Mouse (Mus musculus) inflammation-experienced regulatory T-cells, adult 6 months (primary cell): ENCODE measurements around the gene Ptger1. TPM values are rescaled to one million over a fixed set of nuclear protein-coding genes. Genes with fewer than 3 reads are reported as not detected.

Experiments used
- ATAC-seq: one replicate; pipeline ENCODE4 v1.8.0; 2017
- polyA plus RNA-seq, 3 experiments: library from polyadenylated mRNA; unstranded; fragments of 100-300 nt; shearing (Covaris generic); gene quantifications; one replicate each; pipeline ENCODE4 v1.2.1; 2017

The Ptger1 gene
- polyA plus RNA-seq: 1 to 10 TPM in 2 of 3 experiments, under 1 TPM in 1; 0.60 to 1.2 (median 1.1) TPM

DNA sequence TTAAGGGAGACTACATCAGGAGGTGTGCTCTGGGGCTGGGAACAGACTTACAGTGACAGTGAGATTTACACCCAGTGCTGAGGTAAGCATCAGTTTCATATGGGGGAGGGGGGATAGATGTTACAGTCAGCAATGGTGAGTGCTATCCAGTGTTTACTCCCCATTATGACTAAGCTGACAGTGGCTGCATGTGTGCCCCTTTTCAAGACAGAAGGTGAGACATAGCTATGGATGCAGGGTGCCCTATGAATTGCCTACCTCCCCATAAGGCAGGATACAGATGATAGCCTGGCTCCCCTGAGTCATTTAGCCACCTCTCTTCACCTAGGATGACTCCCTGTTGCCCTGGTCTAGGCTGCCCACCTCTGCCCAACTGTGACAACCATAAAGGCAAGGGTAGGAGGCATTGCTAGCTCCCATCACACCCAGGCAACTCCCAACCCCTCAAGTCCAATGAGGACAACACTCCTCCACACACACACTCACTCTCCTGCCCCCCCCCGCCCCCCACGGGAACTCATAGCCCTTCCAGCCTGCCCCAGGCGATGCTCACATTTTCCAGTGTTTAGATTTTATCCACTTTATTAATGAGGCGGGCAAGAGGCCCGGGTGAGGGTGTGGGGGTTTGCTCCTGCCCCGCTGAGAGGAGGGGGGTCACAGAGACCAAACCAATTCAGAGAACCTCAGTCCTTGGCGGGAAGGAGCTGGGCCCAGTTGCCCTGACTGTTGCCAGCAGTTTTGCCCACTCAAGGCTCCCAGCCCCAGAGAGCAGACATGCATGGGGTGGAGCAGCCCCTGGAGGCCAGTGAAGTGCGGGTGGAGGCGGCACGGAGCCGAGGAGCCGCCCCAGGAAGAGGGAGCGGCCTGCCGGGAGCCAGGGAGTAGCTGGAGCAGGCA lies at the start of gene Ptger1:
Ptger1 (plus strand) TSS at position 710 of the 897 bp plus-strand sequence.
- ATAC-seq: no peak

DNA sequence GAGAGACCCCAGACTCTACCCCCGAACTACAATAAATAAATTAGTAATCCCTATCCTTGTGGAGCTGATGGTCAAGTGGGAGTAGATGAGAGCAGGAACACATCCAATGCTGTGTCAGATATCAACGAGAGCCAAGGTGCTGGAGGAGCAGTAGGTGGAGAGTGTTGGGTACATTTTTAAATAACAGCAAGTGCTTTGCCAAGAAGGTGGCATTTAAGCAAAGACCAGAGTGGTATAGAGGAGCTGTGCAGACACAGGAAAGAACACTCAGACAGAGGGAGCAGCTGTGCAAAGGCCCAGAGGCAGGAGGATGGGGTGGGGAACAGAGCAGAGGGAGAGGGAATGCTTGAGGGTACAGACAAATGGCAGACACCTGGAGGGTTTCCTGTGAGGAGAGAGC lies 49.4 kb upstream of the Ptger1 start:
- ATAC-seq: no peak

DNA sequence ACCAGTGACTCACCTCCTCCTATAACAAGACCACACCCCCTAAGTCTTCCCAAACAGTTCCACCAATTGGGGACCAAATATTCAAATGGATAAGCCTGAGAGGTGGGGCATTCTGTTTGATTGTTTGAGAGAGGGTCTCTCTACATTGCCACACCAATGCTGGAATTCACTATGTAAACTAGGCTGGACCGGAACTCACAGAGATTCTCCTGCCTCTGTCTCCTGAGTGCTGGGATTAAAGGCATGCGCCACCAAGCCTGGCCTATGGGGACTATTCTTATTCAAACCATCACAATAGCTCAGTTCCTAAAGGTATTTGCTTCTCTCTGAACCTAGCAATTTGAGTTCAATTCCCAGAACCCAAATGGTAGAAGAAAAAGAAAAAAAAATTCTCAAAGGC lies 47.9 kb upstream of the Ptger1 start:
- ATAC-seq: no peak

DNA sequence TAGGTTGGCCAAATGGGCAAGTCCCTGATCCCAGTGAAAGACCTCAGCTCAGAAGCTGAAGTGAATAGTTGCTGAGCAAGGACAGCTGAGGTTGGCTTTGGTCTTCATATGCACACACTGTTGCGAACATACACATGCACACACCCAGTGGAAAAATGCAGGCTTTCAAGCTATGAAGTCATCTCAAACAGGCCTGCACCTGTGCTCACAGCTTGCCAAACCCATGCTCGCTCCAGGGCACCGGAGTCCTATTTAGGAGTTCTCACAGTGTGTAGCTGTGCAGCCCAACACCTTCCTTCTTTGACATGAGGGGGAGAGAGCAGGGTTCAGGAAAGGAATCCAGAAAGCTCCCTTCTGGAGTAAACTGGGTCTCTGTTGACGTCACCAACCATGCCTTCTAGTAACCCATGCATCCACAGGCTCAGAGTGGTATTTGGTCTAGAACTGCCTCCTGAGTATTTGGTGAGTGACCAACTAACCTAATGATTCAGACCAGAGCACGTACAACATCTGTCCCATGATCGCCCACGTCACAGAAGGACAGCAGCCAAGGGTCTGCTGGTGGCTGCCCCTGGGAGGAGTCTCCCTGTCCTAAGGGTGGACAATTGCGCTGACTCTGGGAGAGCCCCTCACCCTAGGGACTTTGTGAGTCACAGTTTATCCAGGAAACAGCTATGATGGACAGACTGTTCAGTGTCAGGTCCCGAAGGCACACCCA lies 46.8 kb upstream of the Ptger1 start:
- ATAC-seq: no peak

DNA sequence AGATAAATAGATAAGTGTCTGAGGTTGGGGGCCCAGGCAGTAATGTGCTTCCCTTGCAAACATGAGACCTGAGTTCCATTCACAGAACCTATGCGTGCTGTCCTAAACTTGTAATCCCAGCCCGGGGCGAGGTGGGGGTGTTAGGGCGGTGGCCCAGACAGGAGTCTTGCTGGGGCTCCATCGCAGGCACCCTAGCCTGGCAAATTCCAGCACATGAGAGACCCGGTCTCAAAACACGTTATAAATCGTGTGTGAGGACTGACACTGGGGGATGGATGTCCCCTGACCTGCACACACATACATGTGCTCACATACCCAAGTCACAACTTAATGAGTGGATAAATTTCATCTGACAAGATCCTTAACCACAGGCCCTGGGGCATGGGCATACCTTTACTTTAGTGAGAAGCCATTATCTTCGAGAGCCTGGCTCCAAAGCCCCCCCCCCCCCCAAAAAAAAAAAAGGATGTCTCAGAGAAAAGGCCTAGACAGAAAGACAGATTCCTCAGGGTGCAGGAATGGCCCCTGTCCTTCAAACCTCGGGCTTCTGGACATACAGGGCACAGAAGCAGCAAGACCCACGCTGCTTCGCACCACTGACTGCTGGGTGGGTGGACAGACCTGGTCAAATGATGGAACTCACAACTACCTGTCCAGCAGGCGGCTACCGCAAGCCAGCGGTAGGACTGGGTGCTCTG lies 44.6 kb upstream of the Ptger1 start:
- no peak for ATAC-seq

DNA sequence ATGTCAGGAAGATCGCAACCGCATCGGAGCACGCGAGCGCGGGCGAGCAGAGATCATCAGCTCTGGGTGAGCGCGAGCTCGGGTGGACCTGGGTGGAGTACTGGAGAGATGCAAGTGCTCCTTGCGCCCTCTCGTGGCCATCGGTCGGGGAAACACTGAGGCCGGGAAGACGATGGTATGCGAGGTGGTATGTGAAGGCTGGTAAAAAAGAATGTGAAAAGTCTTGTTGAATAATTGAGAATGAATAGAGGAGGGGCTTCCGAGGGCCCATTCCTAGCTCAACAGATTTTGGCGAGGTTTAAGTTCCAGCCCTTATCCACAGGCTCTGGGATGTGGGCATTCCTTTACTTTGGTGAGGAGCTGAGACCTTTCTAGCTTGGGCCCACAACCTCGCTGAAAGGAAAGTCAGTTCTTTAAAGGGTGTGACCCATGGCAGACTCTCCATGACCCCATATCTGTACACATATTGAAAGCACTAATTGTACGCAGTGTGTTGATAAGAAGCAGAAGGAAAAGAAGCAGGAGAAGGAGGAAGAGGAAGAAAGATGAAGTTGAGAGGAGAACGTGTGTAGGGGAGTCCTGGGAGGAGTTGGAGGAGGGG lies 44.0 kb upstream of the Ptger1 start:
- peak; percentile 97 for ATAC-seq

DNA sequence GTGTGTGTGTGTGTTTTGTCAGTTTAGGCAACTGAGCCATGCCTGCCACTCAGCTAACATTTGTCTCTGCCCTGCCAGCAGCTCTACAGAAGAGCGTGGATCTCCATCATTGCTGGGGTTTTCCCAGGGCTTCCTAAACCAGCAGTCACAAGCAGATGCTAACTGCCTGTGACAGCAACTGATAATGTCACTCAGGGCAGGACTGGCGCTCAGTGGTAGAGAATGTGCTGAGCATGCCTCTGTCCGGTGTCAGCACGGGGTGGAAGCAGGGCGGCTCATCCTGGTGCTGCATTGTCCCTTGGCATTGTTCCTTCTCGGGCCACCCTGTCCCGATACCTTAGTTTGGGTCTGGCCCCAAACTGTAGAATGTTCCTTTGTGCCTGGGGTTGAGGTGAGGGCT lies 42.9 kb upstream of the Ptger1 start:
- no peak for ATAC-seq

DNA sequence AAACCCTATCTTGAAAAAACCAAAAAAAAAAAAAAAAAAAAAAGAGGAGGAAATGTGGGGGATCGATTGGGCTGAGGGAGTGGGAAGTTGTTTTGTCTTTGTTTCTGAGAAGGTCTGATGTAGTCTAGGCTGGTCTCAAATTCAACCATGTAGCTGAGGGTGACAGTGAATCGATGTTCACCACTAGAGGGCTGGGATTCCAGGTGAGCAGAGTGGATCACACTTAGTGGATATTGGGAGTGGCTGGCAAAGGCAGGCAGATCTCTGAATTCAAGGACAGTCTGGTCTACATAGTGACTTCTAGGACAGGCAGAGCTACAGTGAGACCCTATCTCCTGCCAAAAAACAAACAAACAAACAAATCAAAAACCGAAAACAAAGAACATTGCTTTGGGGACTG lies 41.7 kb upstream of the Ptger1 start:
- no peak for ATAC-seq

DNA sequence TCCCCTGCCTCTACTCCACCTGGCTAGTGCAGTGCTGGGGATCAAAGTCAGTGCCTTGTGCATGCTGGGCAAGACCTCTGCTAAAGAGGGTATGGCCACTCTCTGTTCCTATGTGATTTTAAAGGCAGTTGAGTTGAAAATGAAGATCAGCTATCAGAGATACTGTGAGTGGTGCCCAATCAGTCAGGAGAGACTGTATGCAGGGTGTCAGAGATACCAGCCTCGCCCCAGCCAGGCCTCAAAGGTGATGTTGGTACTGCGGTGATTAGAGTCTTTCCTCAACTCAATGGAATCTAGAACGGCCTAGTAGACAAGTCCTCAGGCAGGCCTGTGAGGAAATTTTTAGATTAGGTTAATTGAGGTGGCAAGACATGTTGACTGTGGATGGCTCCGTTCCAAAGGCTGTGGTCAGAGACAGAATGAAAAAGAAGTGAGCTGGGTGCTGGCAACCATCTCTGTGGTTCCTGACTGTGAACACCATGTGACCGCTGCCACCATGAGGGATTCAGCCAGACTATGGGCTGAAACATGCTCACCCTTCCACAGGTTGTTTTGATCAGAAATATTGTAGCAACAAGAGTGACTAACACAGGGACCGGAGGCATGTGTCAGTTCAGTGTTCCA lies 40.7 kb upstream of the Ptger1 start:
- no peak for ATAC-seq

DNA sequence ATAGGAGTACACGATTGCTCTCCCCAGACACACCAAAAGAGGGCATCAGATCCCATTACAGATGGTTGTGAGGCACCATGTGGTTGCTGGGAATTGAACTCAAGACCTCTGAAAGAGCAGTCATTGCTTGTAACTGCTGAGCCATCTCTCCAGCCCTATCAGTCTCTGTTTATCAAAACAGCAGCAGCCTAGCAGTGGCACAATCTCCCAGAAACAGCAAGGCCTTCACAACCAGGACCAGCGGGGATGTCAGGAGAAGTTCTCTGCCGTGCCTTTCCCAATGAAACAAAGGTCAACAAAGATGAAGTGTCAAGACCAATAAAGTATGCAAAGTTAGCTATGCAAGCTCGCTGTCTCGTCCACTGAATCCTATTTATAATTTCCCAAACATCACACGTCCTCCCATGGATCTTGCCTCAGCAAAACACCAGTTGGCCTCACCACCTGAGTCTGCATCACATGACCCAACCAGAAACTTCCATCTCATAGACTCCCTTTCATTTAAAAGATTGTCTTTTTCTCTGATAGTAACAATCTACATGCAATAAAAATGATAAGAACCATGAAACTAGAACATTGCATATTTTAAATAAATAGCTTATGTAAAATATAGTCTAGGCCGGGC lies 34.3 kb upstream of the Ptger1 start:
- ATAC-seq: no peak

DNA sequence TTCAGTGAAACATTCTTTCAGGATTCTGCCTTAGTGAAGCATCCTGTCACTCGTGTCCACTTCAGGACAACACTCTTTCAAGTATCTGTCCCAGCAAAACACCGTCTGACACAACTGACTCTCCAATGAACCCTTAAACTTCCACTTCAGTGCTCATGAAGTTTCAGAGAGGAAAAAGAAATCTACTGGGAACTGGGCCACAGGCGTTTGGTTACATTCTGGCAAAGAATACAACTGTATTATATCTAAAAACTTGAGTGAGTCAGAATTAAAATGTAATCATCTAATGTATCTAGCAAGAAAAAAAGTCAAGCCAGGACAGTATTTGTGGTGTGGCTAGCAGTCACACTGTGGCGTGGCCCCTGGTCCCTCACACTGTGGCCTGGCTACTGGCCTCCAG lies 27.6 kb upstream of the Ptger1 start:
- no peak for ATAC-seq

DNA sequence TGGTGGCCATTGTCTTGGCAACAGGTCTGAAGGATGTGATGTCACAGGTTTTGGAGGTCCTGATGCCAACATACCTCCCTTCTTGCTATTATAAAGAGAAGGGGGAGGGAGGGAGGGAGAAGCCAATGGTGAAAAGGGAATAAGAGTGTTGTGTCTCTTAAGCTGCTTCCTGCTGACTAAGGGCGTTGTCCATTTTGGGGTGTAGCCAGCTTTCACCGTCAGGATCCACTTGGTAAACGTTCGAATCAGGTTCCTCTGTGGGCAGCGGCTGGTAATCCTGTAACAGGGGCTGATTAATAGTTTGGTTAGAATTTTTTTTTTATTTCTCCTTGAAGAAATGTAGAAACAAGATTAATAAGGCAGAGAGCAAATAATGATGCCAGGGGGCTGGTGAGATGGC lies 26.8 kb upstream of the Ptger1 start:
- no peak for ATAC-seq

DNA sequence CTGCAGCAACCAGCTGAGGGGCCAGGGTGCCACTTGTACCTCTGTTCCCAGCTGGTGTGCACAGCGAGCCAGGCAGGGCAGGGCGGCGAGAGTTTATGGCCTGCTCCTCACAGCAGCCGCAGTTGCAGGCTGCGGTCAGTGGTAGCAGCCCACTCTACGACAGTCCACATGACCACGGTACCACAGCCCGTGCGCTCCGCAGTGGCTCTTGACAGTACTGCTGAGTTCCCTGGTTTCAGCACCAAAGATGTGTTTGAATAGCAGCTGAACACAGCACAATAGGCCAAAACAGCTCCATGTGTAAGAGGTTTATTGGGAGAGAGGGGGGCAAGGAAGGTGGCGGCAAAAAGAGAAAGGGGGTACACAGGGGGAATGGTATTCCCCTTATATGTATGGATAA lies 19.0 kb upstream of the Ptger1 start:
- ATAC-seq: no peak

DNA sequence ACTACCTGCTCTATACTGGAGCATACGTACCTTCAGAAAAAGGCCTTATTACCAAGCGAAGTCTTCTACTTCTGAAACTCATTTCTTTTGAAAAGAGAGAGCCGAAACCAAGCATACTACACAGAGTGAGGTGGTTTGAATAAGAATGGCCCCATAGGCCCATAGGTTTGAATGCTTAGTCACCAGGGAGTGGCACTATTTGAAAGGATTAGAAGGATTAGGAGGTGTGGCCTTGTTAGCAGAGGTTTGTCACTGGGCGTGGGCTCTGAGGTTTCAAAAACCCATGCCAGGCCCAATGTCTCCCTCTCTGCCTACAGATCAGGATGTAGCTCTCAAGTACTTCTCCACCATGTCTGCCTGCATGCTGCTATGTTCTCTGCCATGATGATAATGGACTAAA lies 18.4 kb upstream of the Ptger1 start:
- no peak for ATAC-seq

DNA sequence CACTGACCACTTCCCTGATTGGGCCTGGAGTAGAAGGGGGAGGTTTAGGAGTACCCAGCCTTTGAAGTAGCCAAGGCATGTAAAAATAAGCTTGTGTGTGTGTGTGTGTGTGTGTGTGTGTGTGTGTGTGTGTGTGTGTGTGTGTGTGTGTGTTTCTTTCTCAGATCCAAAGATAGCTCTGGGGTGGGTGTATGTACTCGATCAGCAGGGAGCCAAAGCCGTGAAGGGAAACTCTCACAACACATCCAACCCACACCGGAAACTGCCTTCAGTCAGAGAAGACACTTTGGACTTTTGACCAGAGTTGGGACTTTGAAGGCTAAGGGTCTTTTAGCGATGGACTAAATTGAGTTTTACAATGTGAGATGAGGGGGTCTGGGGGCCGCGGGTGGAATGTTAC lies 16.8 kb upstream of the Ptger1 start:
- no peak for ATAC-seq

DNA sequence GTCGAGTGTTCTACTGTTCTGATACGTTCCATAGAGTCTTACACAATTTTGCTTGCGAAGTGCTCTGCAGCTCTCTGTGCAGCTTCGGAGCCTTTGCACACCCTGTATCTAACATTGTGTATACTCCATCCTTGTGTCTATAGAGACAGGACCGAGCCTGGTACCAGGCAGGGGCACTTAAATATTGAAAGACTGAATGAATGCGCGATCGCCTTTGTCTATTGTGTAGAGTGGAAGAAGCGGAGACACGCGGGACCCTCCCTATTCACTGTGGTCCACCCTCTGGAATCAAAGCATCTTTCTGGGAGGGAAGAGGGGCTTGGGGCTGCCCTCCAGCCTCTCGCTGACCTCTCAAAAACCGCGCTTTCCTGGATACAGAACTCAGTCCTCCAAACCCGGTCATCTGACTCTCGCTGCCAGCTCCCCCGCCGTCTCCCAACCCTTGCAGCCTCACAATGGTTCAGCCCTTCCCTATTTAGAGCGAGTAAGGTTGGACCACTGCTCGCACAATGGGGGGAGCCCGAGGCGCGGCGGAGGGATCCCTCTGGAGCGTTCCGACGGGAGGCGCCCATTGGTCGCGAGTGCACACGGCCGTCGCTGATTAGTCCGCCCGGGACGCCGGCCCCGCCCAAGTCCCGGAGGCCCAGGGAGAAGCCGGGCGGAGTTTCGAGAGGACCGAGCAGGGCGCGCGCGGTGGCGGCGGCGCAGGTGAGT lies 14.3 kb upstream of the Ptger1 start, which contains the start of gene Gipc1:
Gipc1 (plus strand) TSS at position 648 of the 714 bp plus-strand sequence.
- peak; percentile 97 for ATAC-seq

DNA sequence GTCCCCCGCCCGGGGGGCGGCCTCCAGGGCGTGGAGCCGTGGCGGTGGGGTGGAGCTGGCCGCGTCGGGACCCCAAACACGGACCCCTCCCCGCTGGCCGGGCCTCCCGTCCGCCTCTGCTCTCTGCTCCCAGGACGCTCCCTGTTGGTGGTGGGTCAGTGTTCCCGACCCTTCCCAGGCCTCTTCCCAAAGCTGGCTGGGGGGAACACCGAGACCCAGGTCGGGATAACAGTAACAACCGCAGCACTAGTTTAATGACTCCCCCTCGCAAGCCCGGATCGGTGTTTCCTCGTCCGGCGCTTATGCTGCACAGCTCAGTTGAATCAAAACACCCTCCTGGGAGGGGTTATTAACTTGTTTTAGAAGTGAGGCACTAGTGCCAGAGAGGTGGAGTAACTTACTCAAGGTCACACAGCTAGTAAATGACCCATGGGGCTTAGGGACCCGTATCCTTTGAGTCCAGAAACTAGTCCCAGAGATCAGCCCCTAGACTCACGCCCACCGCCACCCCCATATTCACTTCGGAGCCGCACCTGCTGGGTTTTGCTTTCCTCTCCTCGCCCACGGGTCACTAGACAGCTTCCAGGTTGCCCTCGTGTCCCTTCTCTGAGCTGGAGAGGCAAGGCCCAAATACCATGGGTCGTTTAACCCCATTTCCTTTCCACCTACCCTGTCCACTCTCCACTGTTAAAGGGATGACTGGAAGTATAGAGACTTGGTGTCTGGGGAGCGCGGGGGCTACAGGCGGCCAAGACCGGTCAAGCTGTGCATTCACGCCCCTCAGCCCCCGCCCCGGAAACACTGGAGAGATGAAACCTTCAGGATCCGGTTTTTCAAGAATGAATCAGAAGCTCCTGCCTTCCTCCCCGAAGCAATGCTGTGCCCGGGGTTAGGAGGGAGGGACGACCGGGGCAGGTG lies 13.5 kb upstream of the Ptger1 start:
- ATAC-seq: peak; percentile 27

DNA sequence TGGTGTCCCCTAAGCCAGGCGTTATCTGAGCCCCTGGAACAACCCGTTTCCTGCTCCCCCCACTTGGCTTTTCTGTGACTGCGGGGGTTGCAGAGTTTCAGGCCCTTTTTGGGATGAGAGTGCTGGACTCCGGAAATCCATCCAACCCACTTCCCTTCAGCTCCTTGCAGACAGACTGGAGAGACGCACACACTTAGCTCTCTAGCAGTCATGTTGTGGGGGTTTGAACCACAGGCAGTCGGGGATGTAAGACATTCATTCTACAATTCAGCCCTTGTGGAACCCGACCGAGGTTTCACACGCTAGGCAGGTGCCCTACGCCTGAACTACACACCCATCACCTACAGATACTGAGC lies 12.8 kb upstream of the Ptger1 start:
- no peak for ATAC-seq

DNA sequence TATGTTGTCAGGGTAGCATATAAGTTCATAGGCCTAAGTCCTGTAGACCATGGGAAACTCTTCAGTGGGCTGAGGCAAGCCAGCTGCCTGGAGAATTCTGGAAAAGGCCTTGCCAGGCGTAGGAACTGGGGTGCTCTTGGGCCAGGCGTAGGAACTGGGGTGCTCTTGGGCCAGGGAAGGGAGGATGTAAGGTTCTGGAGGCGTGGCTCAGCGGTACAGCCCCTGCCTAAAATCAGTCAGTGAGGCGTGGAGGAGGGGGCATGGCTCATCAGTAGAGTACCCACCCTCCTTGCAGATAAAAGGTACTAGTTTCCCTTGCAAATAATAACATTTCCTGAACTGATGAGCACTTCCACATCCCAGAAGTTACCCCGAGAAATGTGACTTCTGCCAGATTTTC lies 11.8 kb upstream of the Ptger1 start:
- ATAC-seq: no peak

DNA sequence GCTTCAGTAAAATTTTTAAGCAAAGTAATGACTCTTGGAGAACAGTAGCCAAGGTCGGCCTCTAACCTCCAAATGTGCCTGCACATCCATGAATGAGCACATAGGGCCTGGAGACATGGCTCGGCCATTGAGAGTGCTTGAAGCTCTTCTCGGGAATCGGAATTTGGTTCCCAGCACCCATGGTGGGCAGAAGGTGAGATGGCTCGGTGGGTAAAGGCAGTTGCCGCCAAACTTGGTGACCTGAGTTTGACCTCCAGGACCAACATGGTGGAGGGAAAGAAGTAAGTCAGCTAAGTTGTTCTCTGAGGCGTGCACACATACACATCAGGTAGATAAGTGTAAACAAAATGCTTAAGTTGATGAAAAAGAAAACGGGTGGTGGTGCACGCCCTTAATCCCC lies 10.4 kb upstream of the Ptger1 start:
- ATAC-seq: no peak
